Comparison of ENCODE assay signal across 18 mouse cellular contexts in the genomic region with DNA sequence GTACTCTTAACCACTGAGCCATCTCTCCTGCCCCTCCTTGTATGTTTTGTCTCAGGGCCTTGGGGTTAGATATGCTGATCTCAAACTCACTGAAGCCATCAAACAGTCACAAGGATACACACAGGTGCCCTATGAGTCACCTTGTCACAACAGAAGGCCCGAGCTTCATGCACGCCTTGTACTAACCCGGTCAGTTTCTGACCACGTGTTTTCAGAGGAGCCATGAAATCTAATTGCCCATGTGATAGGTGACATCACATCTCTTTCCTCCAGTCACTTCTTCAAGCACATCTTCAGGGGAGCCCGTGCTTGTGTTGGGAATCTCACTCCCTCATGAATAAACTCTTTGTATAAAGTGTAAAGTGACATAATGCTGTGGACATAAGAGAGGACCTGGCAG.
"Had no signal": no experiment of that assay in that cellular context is flagged by ENCODE, and none has a peak within 500 bp of the region (broad histone marks: within the 10 kb centered on the region; RNA-seq: fewer than 3 reads in every experiment).

No protein-coding gene starts in this region.

- ATAC-seq: liver, postnatal 0 days; lung, postnatal 0 days; midbrain, embryonic 13.5 days; midbrain, embryonic 15.5 days had no signal

- DNase-seq: liver, postnatal 0 days; lung, adult 2 months; lung, postnatal 14 days; lung, postnatal 36 days; right cerebral cortex, postnatal 25 days; right cerebral cortex, postnatal 4 days; spleen, adult 18-20 months; thymus, adult 2 months; thymus, postnatal 25 days; thymus, postnatal 4 days had no signal

- H3K9me3 ChIP-seq: lung, embryonic 15.5 days; megakaryocyte, embryonic 14.5 days; midbrain, embryonic 13.5 days; midbrain, embryonic 15.5 days; neural tube, embryonic 12.5 days had no signal

- H3K4me1 ChIP-seq: lung, embryonic 15.5 days; midbrain, embryonic 13.5 days; midbrain, embryonic 15.5 days; neural tube, embryonic 12.5 days had no signal

- H3K27me3 ChIP-seq: lung, embryonic 15.5 days; megakaryocyte, embryonic 14.5 days; midbrain, embryonic 13.5 days; midbrain, embryonic 15.5 days; neural tube, embryonic 12.5 days had no signal

- H3K4me3 ChIP-seq: lung, embryonic 15.5 days; megakaryocyte, embryonic 14.5 days; midbrain, embryonic 13.5 days; midbrain, embryonic 15.5 days; neural tube, embryonic 12.5 days had no signal

- H3K4me2 ChIP-seq: lung, embryonic 15.5 days; midbrain, embryonic 11.5 days; midbrain, embryonic 13.5 days; midbrain, embryonic 15.5 days; neural tube, embryonic 12.5 days had no signal

- H3K27ac ChIP-seq: lung, embryonic 15.5 days; macrophage; midbrain, embryonic 13.5 days; midbrain, embryonic 15.5 days; neural tube, embryonic 12.5 days had no signal

- H3K36me3 ChIP-seq: lung, embryonic 15.5 days; midbrain, embryonic 13.5 days; midbrain, embryonic 15.5 days; neural tube, embryonic 12.5 days had no signal

- H3K9ac ChIP-seq: liver, postnatal 0 days; lung, embryonic 15.5 days; midbrain, embryonic 13.5 days; midbrain, embryonic 15.5 days; neural tube, embryonic 12.5 days had no signal
